Mouse (Mus musculus) liver, embryonic 14 days (tissue): ENCODE measurements around the gene Gm6526. TPM values are rescaled to one million over a fixed set of nuclear protein-coding genes. Genes with fewer than 3 reads are reported as not detected.

Experiments
- polyA plus RNA-seq: library from polyadenylated mRNA; depleted of rRNA; stranded (reverse); fragments of >200 nt; gene quantifications from 2 replicates; pipeline ENCODE4 v1.2.3, GENCODE M21; 2012; rRNA removed

Gene Gm6526
- not detected in 2 replicates for polyA plus RNA-seq

DNA sequence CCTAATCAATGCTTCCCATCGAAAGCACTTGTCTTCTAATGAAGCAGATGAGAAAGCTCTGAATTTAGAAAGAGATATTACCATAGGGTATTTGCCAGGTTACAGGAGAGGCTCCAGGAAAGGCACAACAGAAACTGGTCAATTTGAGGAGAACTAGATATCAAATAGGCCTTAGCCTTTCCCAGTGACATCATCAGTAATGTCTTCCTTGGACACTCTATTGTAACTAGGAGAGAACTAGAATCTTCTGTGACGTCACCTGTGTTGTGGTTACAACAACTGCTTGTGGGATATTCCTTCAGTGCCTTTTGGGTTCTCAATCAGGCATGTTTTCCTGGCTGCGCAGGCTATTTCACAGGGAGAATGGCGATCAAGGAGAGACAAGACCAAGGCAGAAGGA, at the start of gene Gm6526:
TSS of gene Gm6526 (plus strand) at position 301 of the 400 bp plus-strand sequence.

DNA sequence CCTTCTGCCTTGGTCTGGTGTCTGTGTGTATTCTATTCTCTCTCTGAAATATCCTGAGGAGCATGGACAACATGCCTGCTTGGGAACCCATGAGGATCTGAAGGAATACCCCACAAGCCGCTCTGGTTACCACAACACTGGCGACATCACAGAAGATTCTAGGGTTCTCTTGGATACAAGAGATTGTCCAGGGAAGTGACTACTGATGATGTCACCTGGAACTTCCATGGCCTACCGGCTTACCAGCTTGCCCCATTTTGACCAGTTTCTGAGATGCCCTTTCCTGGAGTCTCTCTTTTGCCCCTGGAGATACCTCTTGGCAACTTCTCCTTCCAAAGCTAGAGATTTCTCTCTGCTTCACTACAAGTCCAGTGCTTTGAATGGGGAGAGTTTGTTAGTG, 20.3 kb upstream of the Gm6526 start, which contains the start of gene Gm16506:
TSS of gene Gm16506 (minus strand) at position 101 of the 400 bp plus-strand sequence.

DNA sequence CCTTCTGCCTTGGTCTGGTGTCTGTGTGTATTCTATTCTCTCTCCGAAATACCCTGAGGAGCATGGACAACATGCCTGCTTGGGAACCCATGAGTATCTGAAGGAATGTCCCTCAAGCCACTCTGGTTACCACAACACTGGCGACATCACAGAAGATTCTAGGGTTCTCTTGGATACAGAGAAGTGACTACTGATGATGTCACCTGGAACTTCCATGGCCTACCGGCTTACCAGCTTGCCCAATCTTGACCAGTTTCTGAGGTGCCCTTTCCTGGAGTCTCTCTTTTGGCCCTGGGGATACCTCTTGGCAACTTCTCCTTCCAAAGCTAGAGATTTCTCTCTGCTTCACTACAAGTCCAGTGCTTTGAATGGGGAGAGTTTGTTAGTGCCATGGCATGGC, 37.0 kb downstream of the Gm6526 start, which contains the start of gene Gm8180:
TSS of gene Gm8180 (minus strand) at position 101 of the 400 bp plus-strand sequence.

Other genes starting within 250 kb of the Gm6526 start
- gene Gm5799, start 204.3 kb upstream of the Gm6526 start, polyA plus RNA-seq = not detected in 2 replicates
- not detected in 2 replicates for gene Gm17654, start 168.7 kb upstream of the Gm6526 start, polyA plus RNA-seq
- gene Gm10375, start 139.9 kb upstream of the Gm6526 start, polyA plus RNA-seq = not detected in 2 replicates
- gene Gm8165, start 70.7 kb upstream of the Gm6526 start, polyA plus RNA-seq = not detected in 2 replicates
- gene Gm7324, start 50.0 kb upstream of the Gm6526 start, polyA plus RNA-seq = 0.44 and 0.55 TPM in 2 replicates
- not detected in 2 replicates for gene Gm16506, start 20.4 kb upstream of the Gm6526 start, polyA plus RNA-seq
- not detected in 2 replicates for gene Gm8180, start 36.9 kb downstream of the Gm6526 start, polyA plus RNA-seq
- 16.3 and 18.4 TPM in 2 replicates for gene Ear1, start 127.7 kb downstream of the Gm6526 start, polyA plus RNA-seq
- not detected in 2 replicates for gene Ear10, start 175.7 kb downstream of the Gm6526 start, polyA plus RNA-seq
- 9.4 and 12.1 TPM in 2 replicates for gene Gm8113, start 177.5 kb downstream of the Gm6526 start, polyA plus RNA-seq
- not detected in 2 replicates for gene Ang5, start 209.2 kb downstream of the Gm6526 start, polyA plus RNA-seq